Mouse (Mus musculus) embryonic facial prominence, embryonic 10.5 days (tissue): ENCODE data around the gene Bcl3. TPM values are rescaled to one million over a fixed set of nuclear protein-coding genes. Genes with fewer than 3 reads are reported as not detected.
A peak's percentile ranks its signal among the peaks of the same experiment; 100 is the strongest.
"Not testable (repeated sequence)": the region's sequence is repeated elsewhere in the genome, so short reads cannot be mapped to it uniquely, and the experiment has no call there.

Experiments used
- DNase-seq: peaks from one replicate; pipeline ENCODE4 v3.0.0-alpha.2; 2017; ENCODE audit warnings: low spot score
- H3K27ac ChIP-seq: fragments of 300-500 bp; sonication (generic); replicated peaks from 2 replicates; pipeline ENCODE4 v1.5.1; 2016; ENCODE audit warnings: mild to moderate bottlenecking
- H3K27me3 ChIP-seq: fragments of 300-500 bp; sonication (generic); replicated peaks from 2 replicates; pipeline ENCODE4 v1.6.1; 2016; ENCODE audit warnings: low read depth, mild to moderate bottlenecking; ENCODE audit not compliant: poor library complexity, severe bottlenecking
- H3K36me3 ChIP-seq: fragments of 300-500 bp; sonication (generic); replicated peaks from 2 replicates; pipeline ENCODE4 v1.6.1; 2016; ENCODE audit warnings: mild to moderate bottlenecking, moderate library complexity
- H3K4me1 ChIP-seq: fragments of 300-500 bp; sonication (generic); 2 replicates; pipeline ENCODE4 v1.6.1; 2016
- H3K4me3 ChIP-seq: fragments of 300-500 bp; sonication (generic); 2 replicates; pipeline ENCODE4 v1.5.1; 2016; ENCODE audit warnings: mild to moderate bottlenecking, moderate library complexity
- H3K9me3 ChIP-seq: fragments of 300-500 bp; sonication (generic); 2 replicates; pipeline ENCODE4 v1.6.1; 2016; ENCODE audit warnings: mild to moderate bottlenecking
- WGBS: fragments of 180-500 bp; shearing (Covaris S2); methylation state at CpG from one replicate; pipeline ENCODE4 v1.1.7; 2016; 5-methylcytosine and 5-hydroxymethylcytosine counted together
- polyA plus RNA-seq: library from polyadenylated mRNA; unstranded; fragments of >200 nt; fragmentation: Nextera tagmentation; extraction: Ambion mirVana; gene quantifications from 2 replicates; pipeline ENCODE4 v1.2.1, GENCODE M21; 2016

Gene Bcl3
- polyA plus RNA-seq, 1 experiment from 2014 or later = 1.7 TPM

DNA sequence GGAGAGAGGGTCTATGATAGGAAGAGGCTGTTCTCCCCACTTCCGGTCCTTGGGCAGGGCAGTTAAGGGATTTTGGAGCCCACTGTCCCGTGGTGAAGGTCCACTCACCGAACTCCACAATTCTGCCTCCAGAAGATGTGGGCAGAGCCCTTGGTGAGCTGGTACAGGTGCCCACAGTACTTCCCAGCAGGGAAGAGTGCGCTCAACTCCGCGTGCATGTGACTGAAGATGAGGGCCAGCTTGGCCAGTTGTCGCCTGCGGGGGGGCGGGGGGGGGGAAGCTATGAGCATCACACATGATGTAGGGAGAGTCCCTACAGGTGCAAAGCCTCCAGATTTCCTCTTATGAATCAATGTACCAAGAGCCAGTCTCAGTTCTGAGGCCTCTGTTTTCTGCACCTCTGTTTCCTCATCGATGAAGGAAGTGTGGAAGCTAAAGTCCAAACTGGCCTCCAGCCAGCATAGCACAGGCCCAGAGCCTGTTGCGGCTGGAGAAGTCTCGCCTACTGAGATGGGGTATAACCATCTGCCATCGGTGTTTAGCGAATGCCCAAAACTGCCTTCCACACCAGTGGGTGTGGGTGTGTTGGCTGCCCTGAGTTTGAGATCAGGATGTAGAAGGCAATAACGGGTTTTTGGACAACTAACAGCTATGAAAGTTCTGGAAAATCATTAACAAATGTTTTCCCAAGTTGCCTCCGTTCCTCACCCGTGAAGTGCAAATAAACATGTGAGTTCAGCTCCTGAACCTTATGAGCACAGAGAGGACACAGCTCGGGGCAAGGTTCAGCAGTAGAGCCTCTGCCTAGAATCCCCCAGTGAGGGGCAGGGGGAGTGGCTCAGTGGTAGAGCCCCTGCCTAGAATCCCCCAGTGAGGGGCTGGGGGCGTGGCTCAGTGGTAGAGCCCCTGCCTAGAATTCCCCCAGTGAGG, 29.6 kb downstream of the Bcl3 start:
- H3K9me3 ChIP-seq = no peaks in the 10 kb centered on the region
- no peaks in the 10 kb centered on the region for H3K36me3 ChIP-seq
- no peak overlapping the region for H3K4me3 ChIP-seq
- H3K27me3 ChIP-seq = peaks cover 52% of the 10 kb centered on the region
- DNase-seq = no peak
- WGBS = 89% methylated on average over 19 of the region's 19 CpGs
- H3K27ac ChIP-seq = no peak overlapping the region
- peaks cover 12% of the 10 kb centered on the region for H3K4me1 ChIP-seq

DNA sequence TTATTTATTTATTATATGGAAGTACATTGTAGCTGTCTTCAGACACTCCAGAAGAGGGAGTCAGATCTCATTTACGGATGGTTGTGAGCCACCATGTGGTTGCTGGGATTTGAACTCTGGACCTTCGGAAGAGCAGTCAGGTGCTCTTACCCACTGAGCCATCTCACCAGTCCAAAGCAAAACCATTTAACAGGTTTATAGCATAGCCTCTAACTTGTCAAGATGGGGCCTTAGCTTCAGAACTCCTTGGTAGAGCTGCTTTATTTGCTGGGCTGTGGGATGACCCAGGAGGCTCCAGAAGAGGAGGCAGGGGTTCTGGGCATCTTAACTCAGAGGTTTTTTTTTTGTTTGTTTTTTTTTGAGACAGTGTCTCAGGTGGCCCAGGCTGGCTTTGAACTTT, 31.1 kb downstream of the Bcl3 start:
- H3K4me3 ChIP-seq, H3K27ac ChIP-seq, H3K4me1 ChIP-seq, H3K36me3 ChIP-seq, DNase-seq, H3K9me3 ChIP-seq: not testable (repeated sequence)
- 78% methylated on average over 2 of the region's 2 CpGs for WGBS
- H3K27me3 ChIP-seq = peaks cover 40% of the 10 kb centered on the region

DNA sequence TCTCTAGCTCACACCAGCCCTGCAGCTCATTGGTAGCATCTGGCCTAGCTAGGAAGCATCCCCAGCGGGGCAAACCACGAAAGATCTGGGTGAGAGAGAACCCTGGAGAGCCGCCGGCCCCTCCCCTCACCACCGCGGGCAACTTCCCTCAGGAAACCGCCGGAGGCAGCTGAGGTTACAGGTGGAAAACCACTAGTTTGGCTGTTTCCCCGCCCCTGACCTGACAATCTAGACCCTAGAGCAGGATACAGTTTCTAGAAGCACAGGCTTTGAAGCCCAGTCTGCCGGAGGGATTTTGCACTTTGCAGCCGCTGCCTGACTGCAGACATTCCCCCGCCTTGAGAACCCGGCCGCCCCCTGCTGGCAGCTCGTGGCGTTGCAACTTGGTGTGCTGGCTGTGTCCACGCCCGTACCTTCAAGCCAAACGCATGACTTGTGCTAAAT, 32.6 kb downstream of the Bcl3 start:
- Histone ChIP-seq H3K27ac (0 out of 2 replicates have a peak overlapping the region, but pooled peaks have one; percentile 35), H3K27me3 (peaks cover 24% of the 10 kb centered on the region), H3K9me3 (no peaks in the 10 kb centered on the region), H3K36me3 (no peaks in the 10 kb centered on the region), H3K4me3 (peak overlapping the region; percentile 54), H3K4me1 (peaks cover 10% of the 10 kb centered on the region)
- peak; percentile 93 for DNase-seq
- WGBS = 2% methylated on average over 19 of the region's 19 CpGs

DNA sequence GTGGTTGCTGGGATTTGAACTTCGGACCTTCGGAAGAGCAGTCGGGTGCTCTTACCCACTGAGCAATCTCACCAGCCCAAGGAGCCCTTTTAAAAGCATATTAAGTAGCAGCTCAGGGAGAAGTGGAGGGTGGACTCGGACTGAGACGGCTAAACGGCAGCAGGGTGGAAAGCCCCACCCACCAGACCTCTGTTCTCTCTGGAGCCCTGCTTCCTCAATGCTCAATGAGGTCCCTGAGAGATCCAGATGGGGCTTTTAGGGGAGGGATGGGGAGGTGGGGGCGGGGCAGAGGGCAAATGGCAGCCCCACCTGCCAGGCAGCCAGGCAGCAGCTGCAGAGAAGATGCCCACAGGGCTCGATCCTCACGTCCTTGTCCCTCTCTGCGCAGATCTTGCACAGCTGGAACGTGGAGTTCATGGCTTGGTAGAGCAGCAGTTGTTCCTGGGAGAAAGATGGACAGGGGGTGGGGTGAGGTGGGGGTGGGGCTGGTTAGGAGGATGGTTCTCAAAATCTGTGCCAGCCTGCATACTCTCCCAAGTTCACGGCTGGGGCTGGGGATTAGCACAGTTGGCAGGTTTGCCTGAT, 36.6 kb downstream of the Bcl3 start:
- Histone ChIP-seq H3K36me3 (no peaks in the 10 kb centered on the region), H3K27ac (0 out of 2 replicates have a peak overlapping the region, but pooled peaks have one; percentile 7), H3K4me1 (peaks cover 10% of the 10 kb centered on the region), H3K4me3 (no peak overlapping the region), H3K27me3 (peaks cover 16% of the 10 kb centered on the region), H3K9me3 (0 out of 2 replicates have a peak, but pooled peaks cover 3% of the 10 kb centered on the region)
- 44% methylated on average over 12 of the region's 12 CpGs for WGBS
- DNase-seq = no peak

DNA sequence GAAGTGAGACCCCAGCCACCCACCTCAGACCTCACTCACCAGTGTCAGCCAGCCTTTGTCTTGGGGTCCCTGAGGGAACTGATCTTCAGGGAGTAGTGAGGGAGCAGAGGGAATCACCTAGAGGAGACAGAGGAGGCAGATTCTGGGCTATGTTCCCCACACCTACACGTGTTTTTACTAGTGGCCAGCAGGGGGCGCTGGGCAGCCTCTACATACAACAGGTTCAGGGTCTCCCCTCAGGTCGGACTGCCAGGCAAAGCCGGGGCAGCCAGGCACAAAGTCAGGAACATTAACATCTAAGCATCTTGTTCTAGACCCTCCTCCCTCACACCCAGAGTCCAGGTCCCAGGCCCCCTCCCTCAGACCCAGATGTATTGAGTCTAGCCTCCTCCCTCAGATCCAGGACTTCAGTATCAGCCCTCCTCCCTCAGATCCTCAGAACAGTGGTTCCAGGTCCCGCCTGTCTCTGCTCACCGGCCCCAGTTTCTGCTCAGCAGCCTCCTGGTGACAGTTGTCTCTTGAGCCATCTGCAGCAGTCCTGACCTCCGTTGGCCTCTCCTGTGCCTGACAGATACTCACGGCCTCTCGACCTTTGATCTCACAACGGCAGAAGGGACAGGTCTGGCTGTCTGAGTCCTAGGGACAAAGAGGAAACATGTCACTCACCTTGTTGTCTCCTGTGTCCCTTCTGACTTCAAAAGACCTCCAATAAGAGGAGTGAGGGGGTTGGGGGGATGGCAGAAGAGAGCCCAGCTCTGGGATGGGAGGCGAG, 37.6 kb downstream of the Bcl3 start:
- H3K36me3 ChIP-seq = no peaks in the 10 kb centered on the region
- peak; percentile 47 for DNase-seq
- WGBS = 35% methylated on average over 11 of the region's 11 CpGs
- no peak overlapping the region for H3K27ac ChIP-seq
- no peak overlapping the region for H3K4me3 ChIP-seq
- peaks cover 4% of the 10 kb centered on the region; the same call in 1 of the 2 replicates for H3K9me3 ChIP-seq
- H3K27me3 ChIP-seq = peaks cover 8% of the 10 kb centered on the region; the same call in 1 of the 2 replicates
- peaks cover 10% of the 10 kb centered on the region for H3K4me1 ChIP-seq

DNA sequence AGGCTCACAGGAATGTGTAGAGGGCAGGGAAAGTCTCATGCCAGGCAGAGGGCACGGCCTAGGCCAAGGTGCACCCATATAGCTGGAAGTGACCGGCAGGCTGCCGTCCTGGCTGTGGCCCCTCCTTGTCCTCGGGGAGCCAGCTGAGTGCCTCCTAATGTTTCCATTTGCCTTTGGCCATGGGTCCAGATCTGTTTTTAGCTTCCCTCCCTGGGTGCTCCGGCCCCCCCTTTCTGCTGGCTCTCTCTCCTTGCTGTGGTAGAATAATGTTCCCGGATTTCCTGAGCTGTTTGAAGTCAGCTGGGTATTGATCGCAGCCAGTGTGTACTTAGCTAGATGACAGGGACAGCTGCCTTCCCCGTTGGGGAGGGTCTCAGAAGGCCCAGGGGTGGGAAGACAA, 38.9 kb downstream of the Bcl3 start:
- 83% methylated on average over 8 of the region's 8 CpGs for WGBS
- H3K4me3 ChIP-seq = no peak overlapping the region
- no peak overlapping the region for H3K27ac ChIP-seq
- DNase-seq = no peak
- no peaks in the 10 kb centered on the region for H3K36me3 ChIP-seq
- H3K9me3 ChIP-seq = peaks cover 10% of the 10 kb centered on the region; the same call in 1 of the 2 replicates
- H3K27me3 ChIP-seq = no peaks in the 10 kb centered on the region
- peaks cover 6% of the 10 kb centered on the region for H3K4me1 ChIP-seq

DNA sequence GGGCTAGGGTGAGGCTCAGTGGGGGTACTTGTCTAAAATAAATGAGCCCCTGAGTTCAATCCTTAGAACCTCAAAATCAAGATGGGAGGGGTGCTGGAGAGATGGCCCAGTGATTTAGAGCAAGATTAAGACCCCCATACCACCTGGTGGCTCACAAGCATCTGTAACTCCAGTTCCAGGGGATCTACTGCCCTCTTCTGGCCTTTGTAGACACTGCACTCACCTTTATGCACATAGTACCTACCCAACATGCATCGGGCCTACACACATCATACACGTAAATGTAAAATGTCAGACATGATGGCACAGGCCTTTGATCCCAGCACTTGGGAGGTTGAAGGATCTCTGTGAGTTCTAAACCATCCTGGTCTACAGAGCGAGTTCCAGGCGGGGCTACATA, 39.9 kb downstream of the Bcl3 start:
- 91% methylated on average over 4 of the region's 4 CpGs for whole genome bisulfite sequencing
- DNase-seq = peak; percentile 39

DNA sequence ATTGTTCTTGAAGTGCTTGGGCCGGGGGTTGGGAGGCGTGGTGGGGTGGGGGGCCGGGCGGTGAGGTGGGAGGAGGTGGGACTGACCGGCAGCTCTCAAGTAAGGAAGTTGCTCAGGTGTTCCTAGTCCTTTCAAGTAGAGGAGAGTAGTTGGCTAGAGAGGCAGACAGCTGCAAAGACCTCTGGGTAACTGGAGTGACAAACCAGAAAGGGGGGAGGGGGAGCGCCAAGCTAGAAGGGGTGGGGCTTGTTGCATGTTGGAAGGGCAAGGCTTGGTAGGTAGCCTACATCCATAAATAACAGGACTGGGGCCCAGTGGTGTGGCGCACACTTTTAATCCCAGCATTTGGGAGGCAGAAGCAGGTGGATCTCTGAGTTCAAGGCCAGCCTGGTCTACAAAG, 40.8 kb downstream of the Bcl3 start:
- H3K36me3 ChIP-seq = no peaks in the 10 kb centered on the region
- DNase-seq = no peak
- H3K9me3 ChIP-seq = peaks cover 10% of the 10 kb centered on the region; the same call in 1 of the 2 replicates
- H3K4me1 ChIP-seq = peaks cover 6% of the 10 kb centered on the region
- H3K27ac ChIP-seq = no peak overlapping the region
- H3K27me3 ChIP-seq = no peaks in the 10 kb centered on the region
- H3K4me3 ChIP-seq = no peak overlapping the region
- WGBS = 90% methylated on average over 7 of the region's 7 CpGs

More for the DNA sequence above, 39.9 kb downstream of the Bcl3 start:
- Histone ChIP-seq H3K4me1 (peaks cover 6% of the 10 kb centered on the region), H3K27me3 (no peaks in the 10 kb centered on the region), H3K4me3 (no peak overlapping the region), H3K27ac (no peak overlapping the region), H3K9me3 (peaks cover 10% of the 10 kb centered on the region; the same call in 1 of the 2 replicates), H3K36me3 (no peaks in the 10 kb centered on the region)

DNA sequence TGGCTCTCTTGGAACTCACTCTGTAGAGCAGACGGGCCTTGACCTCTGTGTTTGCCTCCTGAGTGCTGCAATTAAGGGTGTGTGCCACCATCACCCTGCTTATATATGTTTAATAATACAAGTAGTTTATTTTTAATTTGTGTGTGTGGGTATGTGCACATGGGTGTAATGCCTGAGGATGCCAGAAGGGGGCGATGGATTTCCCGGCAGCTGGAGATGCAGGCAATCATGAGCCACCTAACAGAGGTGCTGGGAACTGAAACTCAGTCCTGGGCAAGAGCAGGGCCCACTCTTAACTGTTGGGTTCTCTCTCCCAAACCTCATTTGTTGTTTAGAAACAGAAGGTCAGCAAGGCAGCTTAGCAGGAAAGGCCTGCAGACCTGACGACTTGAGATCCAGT, 42.7 kb downstream of the Bcl3 start:
- H3K9me3 ChIP-seq = peaks cover 10% of the 10 kb centered on the region; the same call in 1 of the 2 replicates
- DNase-seq = no peak
- H3K27me3 ChIP-seq = no peaks in the 10 kb centered on the region
- WGBS = 81% methylated on average over 4 of the region's 4 CpGs
- H3K4me1 ChIP-seq = no peaks in the 10 kb centered on the region
- H3K27ac ChIP-seq = no peak overlapping the region
- no peaks in the 10 kb centered on the region for H3K36me3 ChIP-seq
- H3K4me3 ChIP-seq = no peak overlapping the region

DNA sequence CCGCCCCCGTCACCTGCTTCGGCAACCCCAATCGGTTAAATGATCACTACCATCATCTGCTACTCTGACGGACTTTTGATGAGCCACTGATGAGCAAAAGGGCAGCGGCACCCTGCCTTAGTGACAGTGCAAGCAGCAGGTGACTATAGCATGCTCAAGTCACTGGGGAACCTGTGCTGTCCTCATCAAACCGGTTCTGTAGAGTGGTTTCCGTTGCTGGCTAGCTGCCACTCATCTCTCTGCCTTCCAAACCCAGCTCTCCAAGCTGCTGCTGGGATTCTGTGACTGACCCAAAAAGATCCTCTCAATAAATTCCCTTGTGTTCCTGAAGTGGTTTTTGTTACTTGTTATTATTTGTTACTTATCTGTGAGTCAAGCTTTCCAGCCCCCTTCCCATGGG, 43.9 kb downstream of the Bcl3 start:
- no peaks in the 10 kb centered on the region for H3K4me1 ChIP-seq
- H3K36me3 ChIP-seq = no peaks in the 10 kb centered on the region
- no peaks in the 10 kb centered on the region for H3K27me3 ChIP-seq
- 85% methylated on average over 8 of the region's 8 CpGs for WGBS
- H3K4me3 ChIP-seq = no peak overlapping the region
- DNase-seq = no peak
- H3K27ac ChIP-seq = no peak overlapping the region
- H3K9me3 ChIP-seq = peaks cover 8% of the 10 kb centered on the region; the same call in 1 of the 2 replicates

DNA sequence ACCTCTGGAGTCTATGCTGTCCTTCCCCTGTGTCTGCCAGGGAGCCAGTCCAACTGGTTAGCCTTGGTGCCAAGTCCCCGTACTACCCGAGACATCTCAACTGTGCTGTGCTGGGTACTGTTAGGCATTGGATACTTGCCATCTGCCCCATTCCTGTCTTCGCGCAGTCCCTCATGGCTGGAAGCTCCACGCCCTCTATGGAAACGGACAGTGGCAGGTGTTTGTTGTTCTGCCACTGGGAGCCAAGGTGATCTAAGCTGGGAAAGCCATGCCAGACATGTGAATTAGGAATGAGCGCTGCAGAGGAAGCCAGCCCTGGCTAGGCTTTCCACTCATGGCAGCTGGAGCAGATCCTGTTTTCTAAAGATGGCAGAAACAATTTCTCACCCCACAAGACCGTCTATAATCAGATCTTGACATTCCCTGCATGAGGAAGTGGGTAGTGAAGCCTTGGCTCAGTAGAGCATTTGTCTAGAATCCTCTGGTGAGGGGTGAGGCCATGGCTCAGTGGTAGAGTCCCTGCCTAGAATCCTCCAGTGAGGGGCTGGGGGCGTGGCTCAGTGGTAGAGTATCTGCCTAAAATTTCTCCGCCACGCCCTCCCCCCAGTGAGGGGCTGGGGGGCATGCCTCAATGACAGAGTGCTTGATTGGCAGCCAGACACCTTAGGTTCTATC, 45.4 kb downstream of the Bcl3 start:
- H3K4me1 ChIP-seq = no peaks in the 10 kb centered on the region

DNA sequence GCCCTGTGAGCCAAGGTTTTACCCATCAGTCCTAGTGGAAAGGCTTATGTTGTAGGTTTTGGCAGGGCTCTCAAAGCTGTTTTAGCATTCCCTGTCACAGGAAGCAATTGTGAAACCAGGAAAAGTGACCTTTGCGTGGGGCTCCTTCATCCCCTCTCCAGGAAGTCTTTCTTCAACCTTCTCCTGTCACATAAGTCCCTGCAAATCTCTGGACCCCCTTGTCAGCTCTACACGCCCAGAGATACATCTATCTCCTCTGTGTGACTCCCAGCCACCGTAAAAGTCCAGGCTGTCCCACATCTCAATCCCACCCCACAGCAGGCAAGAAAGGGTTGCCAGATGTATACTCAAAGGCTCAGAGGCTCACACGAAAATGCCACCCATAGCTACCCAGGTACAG, 50.9 kb downstream of the Bcl3 start:
- H3K27ac ChIP-seq = peak overlapping the region; percentile 83

More for the DNA sequence above, 45.4 kb downstream of the Bcl3 start:
- Histone ChIP-seq H3K9me3 (peaks cover 6% of the 10 kb centered on the region; the same call in 1 of the 2 replicates), H3K4me3 (no peak overlapping the region), H3K27me3 (no peaks in the 10 kb centered on the region), H3K27ac (no peak overlapping the region), H3K36me3 (no peaks in the 10 kb centered on the region)
- DNase-seq = no peak
- 90% methylated on average over 11 of the region's 11 CpGs for WGBS

More for the DNA sequence above, 50.9 kb downstream of the Bcl3 start:
- Histone ChIP-seq H3K4me1 (peaks cover 39% of the 10 kb centered on the region), H3K4me3 (peak overlapping the region; percentile 66), H3K27me3 (peaks cover 32% of the 10 kb centered on the region), H3K36me3 (peaks cover 5% of the 10 kb centered on the region; the same call in 1 of the 2 replicates), H3K9me3 (no peaks in the 10 kb centered on the region)
- DNase-seq = no peak
- 59% methylated on average over 4 of the region's 4 CpGs for WGBS
